Mouse (Mus musculus): ENCODE measurements around the gene Fam135a. TPM values are rescaled to one million over a fixed set of nuclear protein-coding genes. Genes with fewer than 3 reads are reported as not detected.

Fam135a gene
- polyA plus RNA-seq, 1 experiment = 0.95 TPM

DNA sequence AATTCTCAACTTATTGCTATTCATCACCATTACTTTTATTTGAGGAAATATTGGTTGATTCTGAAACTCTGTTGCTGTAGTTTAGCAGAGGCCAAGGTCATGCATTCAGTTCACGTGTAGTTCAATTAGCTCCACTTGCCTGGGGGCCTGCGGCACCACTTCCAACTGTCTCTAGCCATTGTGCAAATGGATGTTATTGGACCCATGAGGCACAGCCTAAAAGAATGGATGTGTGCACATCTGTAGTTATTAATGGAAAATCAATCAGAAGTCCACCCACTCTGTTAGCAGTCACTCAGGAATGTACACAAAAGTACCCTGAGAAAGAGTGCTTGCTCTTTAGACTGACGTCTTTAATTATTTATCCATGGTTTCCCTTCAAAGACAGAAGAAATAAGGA lies 24.5 kb upstream of the Fam135a start:
- Histone ChIP-seq H3K4me1 (ENCODE audit: control insufficient read depth, insufficient read depth, insufficient read length) (no peaks in the 10 kb centered on the region), H3K36me3 (ENCODE audit: control insufficient read depth, insufficient read depth, low read length) (no peaks in the 10 kb centered on the region), H3K4me3 (ENCODE audit: extremely low read depth, insufficient read depth, insufficient read length) (no peak overlapping the region), H3K27ac (ENCODE audit: insufficient read depth, low read length) (no peak overlapping the region), H3K27me3 (ENCODE audit: control insufficient read depth, insufficient read depth, low read length) (no peaks in the 10 kb centered on the region)
- DNase-seq (ENCODE audit: low read depth in 1 of 2, low spot score in 2 of 2) = no peak
- 90% methylated on average over 3 of the region's 3 CpGs for WGBS
- TF ChIP-seq CTCF (IDR thresholded peaks at IDR 0.05; ENCODE audit: extremely low read depth, insufficient read depth, insufficient read length, insufficient replicate concordance) (no peak), POLR2A (IDR thresholded peaks at IDR 0.05; ENCODE audit: low read depth, low read length) (no peak)

- Histone ChIP-seq H3K27ac (ENCODE audit: insufficient read depth, low read length) (no peak overlapping the region), H3K27me3 (ENCODE audit: control insufficient read depth, insufficient read depth, low read length) (no peaks in the 10 kb centered on the region), H3K4me3 (ENCODE audit: extremely low read depth, insufficient read depth, insufficient read length) (no peak overlapping the region), H3K36me3 (ENCODE audit: control insufficient read depth, insufficient read depth, low read length) (no peaks in the 10 kb centered on the region), H3K4me1 (ENCODE audit: control insufficient read depth, insufficient read depth, insufficient read length) (no peaks in the 10 kb centered on the region)
- DNase-seq (ENCODE audit: low read depth in 1 of 2, low spot score in 2 of 2) = no peak
- 91% methylated on average over 1 of the region's 1 CpGs for WGBS
- no peak for TF ChIP-seq POLR2A (IDR thresholded peaks at IDR 0.05; ENCODE audit: low read depth, low read length)
Measured at GRCm38 (mm10) chr1:24122582-24122981, 22.4 kb upstream of the Fam135a start.

DNA sequence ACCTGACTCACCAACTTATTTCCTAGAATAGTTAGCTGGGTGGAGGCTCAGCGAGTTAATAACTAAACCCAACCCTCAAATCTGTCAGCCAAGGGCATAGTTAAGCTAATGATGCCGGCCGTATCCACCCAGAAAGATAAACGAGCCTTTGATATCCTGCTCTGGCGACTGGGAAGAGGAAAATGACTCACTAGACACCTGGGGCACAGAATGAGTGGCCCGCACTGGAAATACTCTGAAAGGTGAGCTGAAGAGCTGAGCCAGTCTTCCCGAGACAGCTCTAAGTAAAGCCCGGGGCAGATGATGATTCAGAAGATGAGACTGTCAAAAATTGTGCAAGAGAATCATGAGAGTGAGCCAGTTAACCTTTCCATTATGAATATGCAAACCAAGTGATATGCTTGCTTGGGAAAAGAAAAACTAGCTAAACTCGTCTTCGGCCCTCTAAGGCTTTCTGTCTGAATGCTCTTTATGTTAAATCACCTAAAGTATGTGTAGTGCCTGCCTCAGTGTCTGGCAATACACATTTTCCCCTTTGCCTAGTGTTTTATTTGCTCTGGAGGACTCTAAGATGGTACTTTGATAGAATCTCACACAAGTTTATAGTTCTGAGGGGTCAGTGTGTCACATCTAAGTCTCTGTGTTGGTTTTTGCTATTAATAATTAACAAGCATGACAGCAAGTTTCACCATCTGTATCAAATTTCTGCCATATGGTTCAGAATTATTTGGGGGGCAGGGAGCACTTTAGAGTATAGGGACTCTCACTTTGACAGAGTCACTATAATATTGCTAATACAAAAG lies 8.0 kb upstream of the Fam135a start:
- Histone ChIP-seq H3K27me3 (ENCODE audit: control insufficient read depth, insufficient read depth, low read length) (no peaks in the 10 kb centered on the region), H3K4me1 (ENCODE audit: control insufficient read depth, insufficient read depth, insufficient read length) (no peaks in the 10 kb centered on the region), H3K27ac (ENCODE audit: insufficient read depth, low read length) (no peak overlapping the region), H3K4me3 (ENCODE audit: extremely low read depth, insufficient read depth, insufficient read length) (no peak overlapping the region), H3K36me3 (ENCODE audit: control insufficient read depth, insufficient read depth, low read length) (no peaks in the 10 kb centered on the region)
- TF ChIP-seq CTCF (IDR thresholded peaks at IDR 0.05; ENCODE audit: extremely low read depth, insufficient read depth, insufficient read length, insufficient replicate concordance) (no peak), POLR2A (IDR thresholded peaks at IDR 0.05; ENCODE audit: low read depth, low read length) (no peak)
- WGBS = 71% methylated on average over 10 of the region's 10 CpGs
- no peak for DNase-seq (ENCODE audit: low read depth in 1 of 2, low spot score in 2 of 2)

GRCm38 (mm10) chr1:24107378-24107777 lies 7.2 kb upstream of the Fam135a start:
- no peak for DNase-seq (ENCODE audit: low read depth in 1 of 2, low spot score in 2 of 2)
- WGBS = 73% methylated on average over 11 of the region's 11 CpGs
- H3K4me3 ChIP-seq (ENCODE audit: extremely low read depth, insufficient read depth, insufficient read length) = no peak overlapping the region

DNA sequence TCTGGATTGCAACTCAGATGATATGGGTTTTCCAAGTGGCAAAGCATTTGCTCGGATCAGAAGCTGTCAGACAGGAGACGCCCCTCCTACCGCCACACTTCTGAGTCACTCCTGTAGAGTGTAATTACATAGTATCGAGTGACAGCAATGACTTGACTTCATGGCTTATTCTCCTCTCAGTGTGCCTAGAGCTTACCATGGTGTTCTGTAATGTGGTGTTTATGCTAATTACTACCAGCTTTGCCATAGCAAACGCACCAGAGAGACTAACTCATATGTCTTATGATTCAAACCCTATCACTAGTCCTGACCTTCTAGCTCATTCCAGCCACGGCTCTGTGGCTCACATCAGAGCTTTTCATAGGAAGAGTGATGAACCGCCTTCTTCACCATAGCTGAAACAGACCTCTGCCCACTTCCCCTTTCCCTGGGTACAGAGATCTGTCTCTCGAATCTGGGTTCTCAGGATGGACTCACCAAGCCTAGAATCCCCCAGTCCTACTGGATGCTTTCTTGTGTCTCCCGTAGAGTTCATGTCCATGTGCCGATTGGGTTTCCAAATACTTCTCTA lies 2.5 kb upstream of the Fam135a start:
- TF ChIP-seq CTCF (IDR thresholded peaks at IDR 0.05; ENCODE audit: extremely low read depth, insufficient read depth, insufficient read length, insufficient replicate concordance) = no peak
- TF ChIP-seq POLR2A (IDR thresholded peaks at IDR 0.05; ENCODE audit: low read depth, low read length) = no peak
- H3K27ac ChIP-seq (ENCODE audit: insufficient read depth, low read length) = no peak overlapping the region
- H3K4me3 ChIP-seq (ENCODE audit: extremely low read depth, insufficient read depth, insufficient read length) = no peak overlapping the region
- peaks cover 6% of the 10 kb centered on the region for H3K4me1 ChIP-seq (ENCODE audit: control insufficient read depth, insufficient read depth, insufficient read length)
- DNase-seq (ENCODE audit: low read depth in 1 of 2, low spot score in 2 of 2) = no peak
- peaks cover 17% of the 10 kb centered on the region for H3K27me3 ChIP-seq (ENCODE audit: control insufficient read depth, insufficient read depth, low read length)
- WGBS = 58% methylated on average over 10 of the region's 10 CpGs
- no peaks in the 10 kb centered on the region for H3K36me3 ChIP-seq (ENCODE audit: control insufficient read depth, insufficient read depth, low read length)

More at GRCm38 (mm10) chr1:24107378-24107777, 7.2 kb upstream of the Fam135a start:
- TF ChIP-seq CTCF (IDR thresholded peaks at IDR 0.05; ENCODE audit: extremely low read depth, insufficient read depth, insufficient read length, insufficient replicate concordance) (no peak), POLR2A (IDR thresholded peaks at IDR 0.05; ENCODE audit: low read depth, low read length) (no peak)
- H3K4me1 ChIP-seq (ENCODE audit: control insufficient read depth, insufficient read depth, insufficient read length) = no peaks in the 10 kb centered on the region
- H3K36me3 ChIP-seq (ENCODE audit: control insufficient read depth, insufficient read depth, low read length) = no peaks in the 10 kb centered on the region
- no peaks in the 10 kb centered on the region for H3K27me3 ChIP-seq (ENCODE audit: control insufficient read depth, insufficient read depth, low read length)
- H3K27ac ChIP-seq (ENCODE audit: insufficient read depth, low read length) = no peak overlapping the region

GRCm38 (mm10) chr1:24100870-24101358 lies 773 bp upstream of the Fam135a start:
- Histone ChIP-seq H3K36me3 (ENCODE audit: control insufficient read depth, insufficient read depth, low read length) (no peaks in the 10 kb centered on the region), H3K27ac (ENCODE audit: insufficient read depth, low read length) (no peak overlapping the region), H3K27me3 (ENCODE audit: control insufficient read depth, insufficient read depth, low read length) (peaks cover 17% of the 10 kb centered on the region), H3K4me1 (ENCODE audit: control insufficient read depth, insufficient read depth, insufficient read length) (peaks cover 6% of the 10 kb centered on the region), H3K4me3 (ENCODE audit: extremely low read depth, insufficient read depth, insufficient read length) (no peak overlapping the region)
- TF ChIP-seq CTCF (IDR thresholded peaks at IDR 0.05; ENCODE audit: extremely low read depth, insufficient read depth, insufficient read length, insufficient replicate concordance) = no peak
- no peak for TF ChIP-seq POLR2A (IDR thresholded peaks at IDR 0.05; ENCODE audit: low read depth, low read length)
- WGBS = 57% methylated on average over 6 of the region's 6 CpGs
- no peak for DNase-seq (ENCODE audit: low read depth in 1 of 2, low spot score in 2 of 2)

- H3K36me3 ChIP-seq (ENCODE audit: control insufficient read depth, insufficient read depth, low read length) = no peaks in the 10 kb centered on the region
- no peak overlapping the region for H3K27ac ChIP-seq (ENCODE audit: insufficient read depth, low read length)
- H3K27me3 ChIP-seq (ENCODE audit: control insufficient read depth, insufficient read depth, low read length) = peaks cover 17% of the 10 kb centered on the region
- 2% methylated on average over 42 of the region's 44 CpGs for WGBS
- H3K4me3 ChIP-seq (ENCODE audit: extremely low read depth, insufficient read depth, insufficient read length) = peak overlapping the region; percentile 51
- no peak for TF ChIP-seq POLR2A (IDR thresholded peaks at IDR 0.05; ENCODE audit: low read depth, low read length)
- TF ChIP-seq CTCF (IDR thresholded peaks at IDR 0.05; ENCODE audit: extremely low read depth, insufficient read depth, insufficient read length, insufficient replicate concordance) = no peak
- H3K4me1 ChIP-seq (ENCODE audit: control insufficient read depth, insufficient read depth, insufficient read length) = peaks cover 6% of the 10 kb centered on the region
- DNase-seq (ENCODE audit: low read depth in 1 of 2, low spot score in 2 of 2) = no peak
Measured at GRCm38 (mm10) chr1:24099541-24099925, 608 bp downstream of the Fam135a start.

All from spleen, adult 2 months (tissue).